Mouse (Mus musculus) neural tube, embryonic 11.5 days (tissue): Measurements from ENCODE around the gene Bet1l. TPM values are rescaled to one million over a fixed set of nuclear protein-coding genes. Genes with fewer than 3 reads are reported as not detected.

Source experiments
- ATAC-seq: fragments of 200-750 bp; cut with Nextera tagmentation; 2 replicates; pipeline ENCODE4 v1.8.0; 2017; ENCODE audit warnings: moderate number of reproducible peaks, mild to moderate bottlenecking, moderate TSS enrichment, moderate library complexity; ENCODE audit not compliant: insufficient read depth, low FRiP score, low TSS enrichment
- DNase-seq: peaks from one replicate; pipeline ENCODE4 v3.0.0-alpha.2; 2015; ENCODE audit warnings: low spot score
- H3K27ac ChIP-seq: fragments of 300-500 bp; sonication (generic); 2 replicates; pipeline ENCODE4 v1.5.1; 2014; ENCODE audit warnings: low read depth, mild to moderate bottlenecking, low read length
- H3K27me3 ChIP-seq: fragments of 300-500 bp; sonication (generic); 2 replicates; pipeline ENCODE4 v1.6.1; 2014; ENCODE audit warnings: mild to moderate bottlenecking, low read length, mixed read lengths; ENCODE audit not compliant: control insufficient read depth, insufficient read depth
- H3K36me3 ChIP-seq: fragments of 300-500 bp; sonication (generic); 2 replicates; pipeline ENCODE4 v1.6.1; 2014; ENCODE audit warnings: mild to moderate bottlenecking, low read length, moderate library complexity, mixed read lengths; ENCODE audit not compliant: control insufficient read depth, insufficient read depth
- H3K4me1 ChIP-seq: fragments of 300-500 bp; sonication (generic); 2 replicates; pipeline ENCODE4 v1.6.1; 2014; ENCODE audit warnings: low read length, mixed read lengths; ENCODE audit not compliant: control insufficient read depth, insufficient read depth
- H3K4me2 ChIP-seq: fragments of 300-500 bp; sonication (generic); 2 replicates; pipeline ENCODE4 v1.6.1; 2014; ENCODE audit warnings: low read depth, mild to moderate bottlenecking, moderate library complexity
- H3K4me3 ChIP-seq: fragments of 300-500 bp; sonication (generic); 2 replicates; pipeline ENCODE4 v1.5.1; 2014; ENCODE audit warnings: low read depth, low read length
- H3K9ac ChIP-seq: fragments of 300-500 bp; sonication (generic); 2 replicates; pipeline ENCODE4 v1.6.1; 2014; ENCODE audit warnings: mild to moderate bottlenecking, low read length
- H3K9me3 ChIP-seq: fragments of 300-500 bp; sonication (generic); 2 replicates; pipeline ENCODE4 v1.6.1; 2016; ENCODE audit warnings: low read length; ENCODE audit not compliant: control insufficient read depth
- WGBS: fragments of 180-500 bp; shearing (Covaris S2); extraction: QIAGEN DNeasy Blood & Tissue Kit; methylation state at CpG from one replicate; pipeline ENCODE4 v1.1.7; 2014; 5-methylcytosine and 5-hydroxymethylcytosine counted together
- polyA plus RNA-seq: library from polyadenylated mRNA; unstranded; fragments of >200 nt; fragmentation: Nextera tagmentation; extraction: Ambion mirVana; gene quantifications from 2 replicates; pipeline ENCODE4 v1.2.1, GENCODE M21; 2014

Gene Bet1l
- polyA plus RNA-seq, 1 experiment from 2014 or later = 27.4 TPM

DNA sequence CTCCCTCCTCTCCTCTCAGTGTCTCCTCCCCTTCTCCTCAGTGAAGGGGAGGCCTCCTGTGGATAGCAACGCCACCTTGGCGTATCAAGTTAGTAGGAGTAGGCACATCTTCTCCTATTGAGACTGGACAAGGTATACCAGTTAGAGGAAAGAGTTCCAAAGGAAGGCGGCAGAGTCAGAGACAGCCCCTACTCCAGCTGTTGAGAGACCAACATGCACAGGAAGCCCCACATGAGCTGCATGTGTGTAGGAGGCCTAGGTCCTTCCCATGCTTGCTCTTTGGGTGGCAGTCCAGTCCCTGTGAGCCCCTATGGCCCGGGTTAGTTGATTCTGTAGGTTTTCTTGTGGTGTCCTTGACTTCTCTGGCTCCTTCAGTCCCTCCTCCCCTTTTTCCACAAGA is 24.0 kb downstream of the Bet1l start:
- H3K27ac ChIP-seq = no peak overlapping the region
- ATAC-seq (no peak), DNase-seq (no peak)
- no peaks in the 10 kb centered on the region for H3K4me1 ChIP-seq
- H3K27me3 ChIP-seq = no peaks in the 10 kb centered on the region
- H3K9ac ChIP-seq = no peak overlapping the region
- no peaks in the 10 kb centered on the region for H3K9me3 ChIP-seq
- WGBS = 87% methylated on average over 4 of the region's 4 CpGs
- H3K4me2 ChIP-seq = no peak overlapping the region
- no peaks in the 10 kb centered on the region for H3K36me3 ChIP-seq
- H3K4me3 ChIP-seq = no peak overlapping the region

DNA sequence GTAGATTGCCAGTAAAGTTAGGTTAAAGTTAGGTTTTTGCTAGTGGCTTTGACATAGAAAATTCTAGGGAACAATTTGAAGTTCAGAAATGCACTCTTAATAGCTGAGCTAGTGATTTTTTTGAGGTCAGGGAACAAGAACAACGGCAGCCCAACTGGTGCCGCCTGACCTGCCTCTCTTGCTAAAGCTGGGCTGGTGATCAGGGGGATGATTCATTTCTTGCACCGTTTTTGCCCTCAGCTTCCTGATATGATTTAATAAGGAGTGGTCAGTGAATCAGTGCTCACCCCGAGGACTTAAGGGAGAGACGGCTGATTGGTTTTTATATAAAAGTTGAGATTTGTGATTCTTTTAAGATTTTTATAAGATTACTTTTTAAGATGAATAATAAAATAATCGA is 25.9 kb downstream of the Bet1l start:
- DNase-seq (no peak), ATAC-seq (no peak)
- WGBS = 75% methylated on average over 6 of the region's 6 CpGs
- Histone ChIP-seq H3K9me3 (no peaks in the 10 kb centered on the region), H3K9ac (no peak overlapping the region), H3K36me3 (no peaks in the 10 kb centered on the region), H3K27me3 (no peaks in the 10 kb centered on the region), H3K4me2 (no peak overlapping the region), H3K27ac (no peak overlapping the region), H3K4me3 (no peak overlapping the region), H3K4me1 (no peaks in the 10 kb centered on the region)

- H3K36me3 ChIP-seq = no peaks in the 10 kb centered on the region
- 50% methylated on average over 8 of the region's 8 CpGs for WGBS
- H3K27ac ChIP-seq = no peak overlapping the region
- ATAC-seq (no peak), DNase-seq (peak; percentile 20)
- no peaks in the 10 kb centered on the region for H3K4me1 ChIP-seq
- no peak overlapping the region for H3K4me2 ChIP-seq
- no peaks in the 10 kb centered on the region for H3K9me3 ChIP-seq
- H3K9ac ChIP-seq = no peak overlapping the region
- H3K27me3 ChIP-seq = no peaks in the 10 kb centered on the region
- no peak overlapping the region for H3K4me3 ChIP-seq
Observed at GRCm38 (mm10) chr7:140828171-140828881, 29.1 kb downstream of the Bet1l start.

- H3K4me1 ChIP-seq = no peaks in the 10 kb centered on the region
- 95% methylated on average over 4 of the region's 4 CpGs for WGBS
- no peak overlapping the region for H3K4me3 ChIP-seq
- H3K9me3 ChIP-seq = no peaks in the 10 kb centered on the region
- no peaks in the 10 kb centered on the region for H3K36me3 ChIP-seq
- H3K27me3 ChIP-seq = no peaks in the 10 kb centered on the region
- H3K4me2 ChIP-seq = no peak overlapping the region
- ATAC-seq (no peak), DNase-seq (no peak)
- H3K27ac ChIP-seq = no peak overlapping the region
- no peak overlapping the region for H3K9ac ChIP-seq
Observed at GRCm38 (mm10) chr7:140822731-140823130, 34.6 kb downstream of the Bet1l start.

DNA sequence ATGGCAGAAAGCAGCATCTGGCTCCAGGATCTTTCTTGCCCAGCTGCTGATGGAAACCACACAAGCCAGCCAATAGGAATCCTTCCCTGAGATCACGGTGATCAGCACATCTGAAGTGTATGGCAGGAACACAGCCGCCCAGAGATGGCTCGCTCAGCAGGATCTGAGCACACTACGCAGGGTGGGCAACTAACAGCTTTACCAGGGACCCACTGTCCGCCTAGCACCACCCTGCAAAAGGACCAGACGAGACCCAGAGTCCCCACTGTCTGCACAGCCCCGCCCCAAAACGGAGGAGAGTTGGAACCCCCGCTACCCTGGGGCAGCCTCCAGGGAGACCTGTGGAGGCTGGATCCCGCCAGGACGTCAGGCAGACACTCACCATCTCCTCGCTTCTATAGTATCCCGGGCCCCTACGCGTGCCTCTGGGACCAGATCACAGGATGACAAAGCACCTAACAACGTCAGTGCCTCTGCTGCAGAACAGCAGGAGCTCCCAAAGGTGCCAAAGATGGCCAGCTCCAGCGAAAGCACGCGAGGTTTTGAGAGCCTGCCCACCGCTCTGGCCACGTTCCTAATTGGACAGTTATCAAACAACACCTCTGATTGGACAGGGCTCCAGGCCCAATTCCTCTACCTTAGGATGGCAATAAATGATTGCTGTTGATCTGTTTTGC is 35.6 kb downstream of the Bet1l start, which contains the start of gene Zfp941:
Gene Zfp941, minus strand, starts transcription at position 526 of the 677 bp plus-strand sequence.
- no peaks in the 10 kb centered on the region for H3K9me3 ChIP-seq
- no peaks in the 10 kb centered on the region for H3K4me1 ChIP-seq
- no peak within 1 kb of the TSS for H3K27ac ChIP-seq
- H3K36me3 ChIP-seq = no peaks in the 10 kb centered on the region
- ATAC-seq (peak; percentile 81), DNase-seq (peak; percentile 71)
- H3K9ac ChIP-seq = peak within 1 kb of the TSS; percentile 63
- H3K27me3 ChIP-seq = no peaks in the 10 kb centered on the region
- H3K4me2 ChIP-seq = peak within 1 kb of the TSS; percentile 73
- 3% methylated on average over 21 of the region's 21 CpGs for WGBS
- H3K4me3 ChIP-seq = peak within 1 kb of the TSS; percentile 53

DNA sequence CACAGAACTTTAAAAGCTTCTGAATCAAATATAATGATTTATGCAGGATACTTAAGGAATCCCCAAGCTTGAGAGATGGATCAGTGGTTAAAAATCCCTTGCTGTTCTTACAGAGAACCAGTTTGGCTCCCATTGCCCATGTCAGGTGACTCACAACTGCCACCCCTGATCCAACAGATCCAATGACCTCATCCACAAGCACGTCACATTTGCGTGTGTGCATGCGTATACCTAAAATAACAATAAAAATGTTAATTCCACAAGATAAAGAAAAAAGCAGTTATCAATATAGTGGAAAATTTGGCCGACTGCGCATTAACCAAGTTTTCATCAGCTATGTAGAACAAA is 36.1 kb downstream of the Bet1l start:
- Histone ChIP-seq H3K27me3 (no peaks in the 10 kb centered on the region), H3K36me3 (no peaks in the 10 kb centered on the region), H3K4me2 (peak overlapping the region; percentile 73), H3K9ac (no peak overlapping the region), H3K4me3 (peak overlapping the region; percentile 53), H3K27ac (no peak overlapping the region), H3K9me3 (no peaks in the 10 kb centered on the region), H3K4me1 (no peaks in the 10 kb centered on the region)
- ATAC-seq = peak; percentile 13; the same call in 1 of the 2 replicates
- 49% methylated on average over 5 of the region's 5 CpGs for WGBS
- peak; percentile 12 for DNase-seq

GRCm38 (mm10) chr7:140820173-140820572 is 37.2 kb downstream of the Bet1l start:
- Histone ChIP-seq H3K36me3 (no peaks in the 10 kb centered on the region), H3K27ac (no peak overlapping the region), H3K9ac (no peak overlapping the region), H3K4me2 (no peak overlapping the region), H3K4me1 (no peaks in the 10 kb centered on the region), H3K4me3 (no peak overlapping the region), H3K9me3 (no peaks in the 10 kb centered on the region), H3K27me3 (no peaks in the 10 kb centered on the region)
- DNase-seq (no peak), ATAC-seq (no peak)
- WGBS = 86% methylated on average over 4 of the region's 4 CpGs

- H3K9ac ChIP-seq = no peak overlapping the region
- H3K9me3 ChIP-seq = no peaks in the 10 kb centered on the region
- H3K27me3 ChIP-seq = no peaks in the 10 kb centered on the region
- no peak overlapping the region for H3K4me3 ChIP-seq
- 91% methylated on average over 12 of the region's 12 CpGs for WGBS
- no peaks in the 10 kb centered on the region for H3K36me3 ChIP-seq
- ATAC-seq (no peak), DNase-seq (no peak)
- no peak overlapping the region for H3K27ac ChIP-seq
- H3K4me1 ChIP-seq = no peaks in the 10 kb centered on the region
- no peak overlapping the region for H3K4me2 ChIP-seq
Observed at GRCm38 (mm10) chr7:140812850-140813249, 44.5 kb downstream of the Bet1l start.

DNA sequence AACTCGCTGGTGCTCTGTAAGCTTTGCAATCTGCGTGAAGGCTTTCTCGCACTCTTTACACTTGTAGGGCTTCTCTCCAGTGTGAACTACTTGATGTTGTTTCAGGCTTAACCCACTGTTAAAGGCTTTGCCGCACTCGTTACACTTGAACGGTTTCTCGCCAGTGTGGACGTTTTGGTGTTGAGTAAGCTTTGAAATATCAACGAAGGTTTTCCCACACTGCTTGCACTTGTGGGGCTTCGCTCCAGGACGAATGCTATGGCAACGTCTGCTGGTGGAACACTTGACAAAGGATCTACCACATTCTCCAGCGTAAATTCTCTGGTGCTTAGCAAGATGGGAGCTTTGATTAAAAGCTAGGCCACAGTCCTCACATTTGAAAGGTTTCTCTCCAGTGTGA is 45.7 kb downstream of the Bet1l start:
- Histone ChIP-seq H3K9ac (no peak overlapping the region), H3K36me3 (no peaks in the 10 kb centered on the region), H3K27ac (no peak overlapping the region), H3K4me1 (no peaks in the 10 kb centered on the region), H3K9me3 (no peaks in the 10 kb centered on the region), H3K4me2 (no peak overlapping the region), H3K27me3 (no peaks in the 10 kb centered on the region), H3K4me3 (no peak overlapping the region)
- no peak for ATAC-seq
- 90% methylated on average over 13 of the region's 13 CpGs for WGBS
- DNase-seq = no peak
